Mouse (Mus musculus) myocyte (in vitro differentiated cells): ENCODE data around the gene Clspn.

Source experiments
- MYOG ChIP-seq, 3 experiments: IDR thresholded peaks; one replicate each; pipeline ENCODE4 v1.6.1; 2011; ENCODE audit warnings: control low read depth in 2 of 3, low read depth in 2 of 3, mild to moderate bottlenecking in 2 of 3; ENCODE audit not compliant: insufficient read length in 2 of 3, control insufficient read depth in 1 of 3, insufficient read depth in 1 of 3
- TCF12 ChIP-seq: IDR thresholded peaks from one replicate; pipeline ENCODE4 v1.6.1; 2011; ENCODE audit warnings: mild to moderate bottlenecking, control low read depth; ENCODE audit not compliant: poor library complexity, insufficient read depth, severe bottlenecking
- USF1 ChIP-seq: IDR thresholded peaks from one replicate; pipeline ENCODE4 v1.6.1; 2011; ENCODE audit warnings: low read depth, mild to moderate bottlenecking, control low read depth, moderate library complexity

GRCm38 (mm10) chr4:126604141-126604540, 47.4 kb downstream of the Clspn start:
- TF ChIP-seq USF1 (no peak), TCF12 (no peak), MYOG (IDR thresholded peaks at IDR 0.05; ENCODE audit: control insufficient read depth in 1 of 3, insufficient read depth in 1 of 3, insufficient read length in 2 of 3, low read depth in 2 of 3) (no peak)
